ENCODE assay signal across 15 mouse cellular contexts in the genomic region with DNA sequence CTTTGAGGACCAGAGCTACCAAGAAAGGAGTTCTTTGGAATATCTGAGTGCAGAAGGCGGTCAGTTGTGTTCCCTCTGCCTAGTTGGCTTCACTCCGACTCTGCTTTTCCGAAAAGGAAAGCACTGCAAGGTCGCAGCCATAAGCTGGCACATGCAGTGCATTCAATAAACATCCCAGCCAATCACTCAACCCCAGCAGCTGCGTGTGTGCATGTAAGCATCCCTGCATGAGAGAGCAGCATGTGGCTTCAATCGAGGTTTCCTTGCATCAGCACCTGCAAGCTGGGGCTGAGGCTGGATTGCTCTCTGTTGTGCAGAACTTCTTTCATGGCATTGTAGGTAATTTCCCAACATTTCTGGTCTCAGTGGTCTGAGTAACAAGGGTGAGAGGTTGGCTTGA.
DNase-seq lines count a peak whose midpoint lies in the region; ATAC-seq lines count a peak whose summit lies in the region.
"Had no signal": no experiment of that assay in that cellular context is flagged by ENCODE, and none has a peak within 500 bp of the region (broad histone marks: within the 10 kb centered on the region; RNA-seq: fewer than 3 reads in every experiment).

No protein-coding gene starts in this region.

- H3K36me3 ChIP-seq in hindbrain, embryonic 15.5 days, result no peaks in the 10 kb centered on the region
- H3K36me3 ChIP-seq in hindbrain, embryonic 13.5 days, result no peaks in the 10 kb centered on the region
- H3K36me3 ChIP-seq in neural tube, embryonic 14.5 days (ENCODE audit: control insufficient read depth, insufficient read depth, low read length), result no peaks in the 10 kb centered on the region
- H3K36me3 ChIP-seq: heart, embryonic 10.5 days had no signal

- no peak overlapping the region for H3K4me2 ChIP-seq in hindbrain, embryonic 15.5 days
- H3K4me2 ChIP-seq in hindbrain, embryonic 13.5 days, result no peak overlapping the region
- no peak overlapping the region for H3K4me2 ChIP-seq in neural tube, embryonic 14.5 days (ENCODE audit: low read depth, low read length)

- peak; percentile 41 to 53 for DNase-seq in cerebellum, postnatal 10 days
- DNase-seq in cerebellum, postnatal 25 days, result no peak
- DNase-seq in neural tube, embryonic 10.5 days (ENCODE audit: extremely low spot score, low spot score), result no peak
- DNase-seq in spleen, postnatal 10 days (ENCODE audit: low spot score in 2 of 2), result no peak
- DNase-seq: gastrocnemius, postnatal 36 days; liver, postnatal 0 days; right cerebral cortex, postnatal 14 days; thymus, postnatal 36 days had no signal

- WGBS in hindbrain, embryonic 15.5 days, result 55% methylated on average over 6 of the region's 6 CpGs
- 66% methylated on average over 6 of the region's 6 CpGs for WGBS in hindbrain, embryonic 13.5 days
- WGBS in neural tube, embryonic 14.5 days, result 64% methylated on average over 6 of the region's 6 CpGs

- ATAC-seq in hindbrain, embryonic 15.5 days (ENCODE audit: low FRiP score, low read depth), result peak; percentile 66; the same call in 1 of the 2 replicates
- no peak for ATAC-seq in hindbrain, embryonic 13.5 days (ENCODE audit: low FRiP score)
- peak; percentile 66; the same call in 1 of the 2 replicates for ATAC-seq in neural tube, embryonic 14.5 days (ENCODE audit: low read depth)
- ATAC-seq: intestine, postnatal 0 days; liver, postnatal 0 days had no signal

- no peaks in the 10 kb centered on the region for H3K27me3 ChIP-seq in hindbrain, embryonic 15.5 days
- no peaks in the 10 kb centered on the region for H3K27me3 ChIP-seq in hindbrain, embryonic 13.5 days
- no peaks in the 10 kb centered on the region for H3K27me3 ChIP-seq in neural tube, embryonic 14.5 days (ENCODE audit: control insufficient read depth, insufficient read depth, low read length)

- no peaks in the 10 kb centered on the region for H3K9me3 ChIP-seq in hindbrain, embryonic 15.5 days
- no peaks in the 10 kb centered on the region for H3K9me3 ChIP-seq in hindbrain, embryonic 13.5 days
- no peaks in the 10 kb centered on the region for H3K9me3 ChIP-seq in neural tube, embryonic 14.5 days (ENCODE audit: control insufficient read depth, low read length)
- H3K9me3 ChIP-seq: heart, embryonic 10.5 days had no signal

- H3K9ac ChIP-seq in hindbrain, embryonic 15.5 days, result no peak overlapping the region
- no peak overlapping the region for H3K9ac ChIP-seq in hindbrain, embryonic 13.5 days
- no peak overlapping the region for H3K9ac ChIP-seq in neural tube, embryonic 14.5 days (replicated peaks; ENCODE audit: low read depth, low read length)
- H3K9ac ChIP-seq: liver, postnatal 0 days had no signal

- H3K4me3 ChIP-seq in hindbrain, embryonic 15.5 days, result no peak overlapping the region
- H3K4me3 ChIP-seq in hindbrain, embryonic 13.5 days, result no peak overlapping the region
- H3K4me3 ChIP-seq in neural tube, embryonic 14.5 days (ENCODE audit: low read depth, low read length), result no peak overlapping the region
- H3K4me3 ChIP-seq: heart, embryonic 10.5 days; layer of hippocampus, adult 2 months had no signal

- 0 out of 2 replicates have a peak, but pooled peaks cover 4% of the 10 kb centered on the region for H3K4me1 ChIP-seq in hindbrain, embryonic 15.5 days (replicated peaks)
- H3K4me1 ChIP-seq in hindbrain, embryonic 13.5 days (replicated peaks), result 0 out of 2 replicates have a peak, but pooled peaks cover 5% of the 10 kb centered on the region
- no peaks in the 10 kb centered on the region for H3K4me1 ChIP-seq in neural tube, embryonic 14.5 days (ENCODE audit: control insufficient read depth, insufficient read depth, low read length)
- H3K4me1 ChIP-seq: heart, embryonic 10.5 days had no signal

- no peak overlapping the region; the same call in 1 of the 2 replicates for H3K27ac ChIP-seq in hindbrain, embryonic 15.5 days (replicated peaks)
- H3K27ac ChIP-seq in hindbrain, embryonic 13.5 days, result no peak overlapping the region
- no peak overlapping the region for H3K27ac ChIP-seq in neural tube, embryonic 14.5 days (ENCODE audit: low read depth, low read length)
- H3K27ac ChIP-seq: heart, embryonic 10.5 days; kidney, postnatal 0 days; layer of hippocampus, adult 2 months had no signal

Comparison
In these comparisons a context has a peak if more than half of its experiments do, and no peak if none do; other contexts are left out.
1. DNase-seq: peak in cerebellum, postnatal 10 days (2 of 2); none in cerebellum, postnatal 25 days (0 of 2), neural tube, embryonic 10.5 days (single experiment) and spleen, postnatal 10 days (0 of 2).